Mouse (Mus musculus) limb, embryonic 14.5 days (tissue): ENCODE measurements around the gene Tepsin. TPM values are rescaled to one million over a fixed set of nuclear protein-coding genes. Genes with fewer than 3 reads are reported as not detected.

Experiments used
- ATAC-seq: fragments of 200-750 bp; cut with Nextera tagmentation; 2 replicates; pipeline ENCODE4 v1.8.0; 2017; ENCODE audit warnings: low read depth, moderate number of reproducible peaks, moderate TSS enrichment; ENCODE audit not compliant: low FRiP score
- DNase-seq: peaks from one replicate; pipeline ENCODE4 v3.0.0-alpha.2; 2015; ENCODE audit warnings: low spot score
- H3K27ac ChIP-seq: fragments of 300-500 bp; sonication (generic); replicated peaks from 2 replicates; pipeline ENCODE4 v1.5.1; 2014; ENCODE audit warnings: low read depth, mild to moderate bottlenecking, low read length, moderate library complexity, mixed read lengths
- H3K27me3 ChIP-seq: fragments of 300-500 bp; sonication (generic); 2 replicates; pipeline ENCODE4 v1.6.1; 2014; ENCODE audit warnings: low read length, mixed read lengths; ENCODE audit not compliant: control insufficient read depth, insufficient read depth
- H3K36me3 ChIP-seq: fragments of 300-500 bp; sonication (generic); 2 replicates; pipeline ENCODE4 v1.6.1; 2014; ENCODE audit warnings: mild to moderate bottlenecking, low read length, moderate library complexity, mixed read lengths; ENCODE audit not compliant: control insufficient read depth, insufficient read depth
- H3K4me1 ChIP-seq: fragments of 300-500 bp; sonication (generic); 2 replicates; pipeline ENCODE4 v1.6.1; 2014; ENCODE audit warnings: antibody characterized with exemption, low read length, mixed read lengths; ENCODE audit not compliant: control insufficient read depth, insufficient read depth
- H3K4me2 ChIP-seq: fragments of 300-500 bp; sonication (generic); replicated peaks from 2 replicates; pipeline ENCODE4 v1.6.1; 2014; ENCODE audit warnings: low read depth, mild to moderate bottlenecking, low read length, moderate library complexity; ENCODE audit not compliant: severe bottlenecking
- H3K4me3 ChIP-seq: fragments of 300-500 bp; sonication (generic); replicated peaks from 2 replicates; pipeline ENCODE4 v1.5.1; 2014; ENCODE audit warnings: low read length
- H3K9ac ChIP-seq: fragments of 300-500 bp; sonication (generic); 2 replicates; pipeline ENCODE4 v1.6.1; 2014; ENCODE audit warnings: mild to moderate bottlenecking, low read depth, low read length, moderate library complexity; ENCODE audit not compliant: severe bottlenecking
- H3K9me3 ChIP-seq: fragments of 300-500 bp; sonication (generic); 2 replicates; pipeline ENCODE4 v1.6.1; 2016; ENCODE audit warnings: low read length; ENCODE audit not compliant: control insufficient read depth
- POLR2A ChIP-seq: fragments of 200-500 bp; IDR thresholded peaks from 2 replicates; pipeline ENCODE4 v1.8.0; 2012; ENCODE audit warnings: inconsistent platforms, mild to moderate bottlenecking, moderate library complexity, borderline replicate concordance; ENCODE audit not compliant: insufficient read depth, insufficient read length; ENCODE audit errors: extremely low read depth
- WGBS: fragments of 180-500 bp; shearing (Covaris S2); extraction: QIAGEN DNeasy Blood & Tissue Kit; methylation state at CpG from one replicate; pipeline ENCODE4 v1.1.7; 2014; 5-methylcytosine and 5-hydroxymethylcytosine counted together
- polyA plus RNA-seq, 2 experiments: library from polyadenylated mRNA; depleted of rRNA in 1 of 2; stranded (reverse) in 1 of 2; unstranded in 1 of 2; fragments of >200 nt; fragmentation: Nextera tagmentation in 1 of 2; extraction: Ambion mirVana in 1 of 2; gene quantifications; 2 replicates each; pipeline versions ENCODE4 v1.2.1 to v1.2.3; 2012 to 2014

The Tepsin gene
- polyA plus RNA-seq, 2 experiments = 14.8 to 50.4 TPM

GRCm38 (mm10) chr11:120064006-120064667, 34.4 kb downstream of the Tepsin start:
- peaks cover 53% of the 10 kb centered on the region for H3K36me3 ChIP-seq
- H3K4me3 ChIP-seq = no peak overlapping the region
- no peak overlapping the region for H3K9ac ChIP-seq
- WGBS = 92% methylated on average over 13 of the region's 13 CpGs
- no peaks in the 10 kb centered on the region for H3K27me3 ChIP-seq
- H3K4me1 ChIP-seq = no peaks in the 10 kb centered on the region
- no peak overlapping the region for H3K4me2 ChIP-seq
- no peak overlapping the region for H3K27ac ChIP-seq
- no peaks in the 10 kb centered on the region for H3K9me3 ChIP-seq
- no peak for TF ChIP-seq POLR2A
- peak; percentile 20; the same call in 1 of the 2 replicates for ATAC-seq
- DNase-seq = no peak

- 92% methylated on average over 5 of the region's 5 CpGs for WGBS
- H3K9me3 ChIP-seq = no peaks in the 10 kb centered on the region
- no peaks in the 10 kb centered on the region for H3K4me1 ChIP-seq
- H3K27ac ChIP-seq = no peak overlapping the region
- no peak overlapping the region for H3K9ac ChIP-seq
- DNase-seq (no peak), ATAC-seq (no peak)
- TF ChIP-seq POLR2A = no peak
- H3K36me3 ChIP-seq = peaks cover 48% of the 10 kb centered on the region
- H3K27me3 ChIP-seq = no peaks in the 10 kb centered on the region
- no peak overlapping the region for H3K4me3 ChIP-seq
- H3K4me2 ChIP-seq = no peak overlapping the region
These were observed 35.2 kb downstream of the Tepsin start for GRCm38 (mm10) chr11:120063326-120063725.

GRCm38 (mm10) chr11:120060634-120061033, 37.9 kb downstream of the Tepsin start:
- ATAC-seq (no peak), DNase-seq (no peak)
- TF ChIP-seq POLR2A = no peak
- no peaks in the 10 kb centered on the region for H3K4me1 ChIP-seq
- no peaks in the 10 kb centered on the region for H3K9me3 ChIP-seq
- WGBS = 71% methylated on average over 8 of the region's 8 CpGs
- no peaks in the 10 kb centered on the region for H3K27me3 ChIP-seq
- H3K4me3 ChIP-seq = no peak overlapping the region
- H3K4me2 ChIP-seq = no peak overlapping the region
- no peak overlapping the region for H3K27ac ChIP-seq
- peaks cover 22% of the 10 kb centered on the region for H3K36me3 ChIP-seq
- H3K9ac ChIP-seq = no peak overlapping the region

GRCm38 (mm10) chr11:120055953-120056732, 42.4 kb downstream of the Tepsin start:
- DNase-seq (no peak), ATAC-seq (no peak)
- Histone ChIP-seq H3K4me3 (no peak overlapping the region), H3K9ac (no peak overlapping the region), H3K4me1 (peaks cover 6% of the 10 kb centered on the region; the same call in 1 of the 2 replicates), H3K36me3 (no peaks in the 10 kb centered on the region), H3K4me2 (no peak overlapping the region), H3K9me3 (no peaks in the 10 kb centered on the region), H3K27me3 (no peaks in the 10 kb centered on the region), H3K27ac (no peak overlapping the region)
- 82% methylated on average over 12 of the region's 12 CpGs for WGBS
- no peak for TF ChIP-seq POLR2A

GRCm38 (mm10) chr11:120053846-120054245, 44.7 kb downstream of the Tepsin start:
- Histone ChIP-seq H3K27ac (no peak overlapping the region), H3K4me3 (no peak overlapping the region), H3K4me1 (peaks cover 6% of the 10 kb centered on the region; the same call in 1 of the 2 replicates), H3K4me2 (no peak overlapping the region), H3K9me3 (no peaks in the 10 kb centered on the region), H3K27me3 (no peaks in the 10 kb centered on the region), H3K9ac (no peak overlapping the region), H3K36me3 (no peaks in the 10 kb centered on the region)
- 74% methylated on average over 4 of the region's 4 CpGs for WGBS
- no peak for TF ChIP-seq POLR2A
- ATAC-seq = no peak
- DNase-seq = no peak
